Mouse (Mus musculus) gastrocnemius, postnatal 14 days (tissue): ENCODE results near the gene Nos2. TPM values are rescaled to one million over a fixed set of nuclear protein-coding genes. Genes with fewer than 3 reads are reported as not detected.
A peak's percentile ranks its signal among the peaks of the same experiment; 100 is the strongest.

Source experiments
- DNase-seq: peaks from one replicate; pipeline ENCODE4 v3.0.0; 2021; ENCODE audit warnings: mixed read lengths
- intact Hi-C: fragments of 180-260 bp; cut with DNase I; formaldehyde crosslinking; loops from one replicate; pipeline ENCODE4 v1.15.1; 2025; ENCODE audit warnings: low total_unique reads
- total RNA-seq, 2 experiments: library from RNA; stranded (reverse); gene quantifications; 2 replicates each; pipeline ENCODE4 v1.2.3; 2021

Nos2 gene
- total RNA-seq, 2 experiments from 2014 or later: 3.6 to 4.7 TPM

DNA sequence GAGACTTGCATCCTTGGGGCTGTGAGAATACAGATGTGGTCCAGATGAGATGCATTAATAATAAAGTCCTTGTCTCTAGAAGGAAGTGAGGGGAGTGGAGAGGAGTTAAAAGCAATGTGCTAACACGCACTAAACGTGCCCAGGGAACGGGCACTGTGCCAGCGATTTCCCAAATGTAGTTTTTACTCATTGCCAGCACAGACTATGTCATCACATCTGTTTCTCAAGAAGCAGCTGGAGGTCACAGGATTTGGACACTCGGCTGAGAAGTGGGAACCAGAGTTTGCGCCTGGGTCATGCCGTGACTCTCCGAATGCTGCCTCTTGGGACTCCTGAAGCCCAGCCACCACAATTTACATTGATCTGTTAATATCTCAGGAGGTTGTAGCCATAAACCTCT, 29.8 kb downstream of the Nos2 start:
- intact Hi-C loops: loop anchor here (5.0 kb wide), 1 partner anchor 93 kb away; no protein-coding TSS in a partner anchor
- no peak for DNase-seq

GRCm38 (mm10) chr11:78952467-78952866, 31.9 kb downstream of the Nos2 start:
- DNase-seq: peak; percentile 36
- intact Hi-C loops: loop anchor here (5.0 kb wide), 1 partner anchor 95 kb away; no protein-coding TSS in a partner anchor

DNA sequence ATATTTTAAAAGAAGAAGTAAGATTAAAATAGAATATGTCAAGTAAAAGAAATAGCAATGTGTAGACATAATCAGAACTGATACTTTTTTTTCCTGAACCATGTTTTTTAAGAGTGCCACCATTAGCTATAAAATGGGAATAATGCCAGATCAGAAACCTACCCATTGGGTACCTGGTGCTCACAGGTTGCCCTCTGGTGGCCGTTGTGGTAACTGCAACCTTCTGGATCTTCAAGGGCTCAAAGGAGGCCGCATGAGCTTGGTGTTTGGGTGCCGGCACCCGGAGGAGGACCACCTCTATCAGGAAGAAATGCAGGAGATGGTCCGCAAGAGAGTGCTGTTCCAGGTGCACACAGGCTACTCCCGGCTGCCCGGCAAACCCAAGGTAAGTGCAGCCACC, 35.7 kb downstream of the Nos2 start:
- DNase-seq: peak; percentile 69
- intact Hi-C loops: loop anchor here (5.0 kb wide), 1 partner anchor 114 kb away; no protein-coding TSS in a partner anchor

DNA sequence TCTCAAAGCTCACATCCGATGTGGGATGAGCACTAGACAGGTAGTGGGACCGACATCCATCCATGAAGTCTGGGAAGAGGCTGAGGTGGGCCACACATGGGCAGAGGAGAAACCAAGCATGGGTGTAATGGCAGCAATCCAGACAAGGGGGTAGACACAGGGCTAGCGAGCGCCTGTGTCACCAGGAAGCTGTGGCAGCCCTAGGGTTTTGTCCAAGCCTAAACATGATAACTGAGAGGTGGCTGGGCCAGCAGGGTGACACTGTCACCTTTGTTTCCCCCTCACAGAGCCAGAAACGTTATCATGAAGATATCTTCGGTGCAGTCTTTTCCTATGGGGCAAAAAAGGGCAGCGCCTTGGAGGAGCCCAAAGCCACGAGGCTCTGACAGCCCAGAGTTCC, 38.8 kb downstream of the Nos2 start:
- intact Hi-C loops: loop anchor here (5.0 kb wide), 1 partner anchor 117 kb away; no protein-coding TSS in a partner anchor
- DNase-seq: no peak

DNA sequence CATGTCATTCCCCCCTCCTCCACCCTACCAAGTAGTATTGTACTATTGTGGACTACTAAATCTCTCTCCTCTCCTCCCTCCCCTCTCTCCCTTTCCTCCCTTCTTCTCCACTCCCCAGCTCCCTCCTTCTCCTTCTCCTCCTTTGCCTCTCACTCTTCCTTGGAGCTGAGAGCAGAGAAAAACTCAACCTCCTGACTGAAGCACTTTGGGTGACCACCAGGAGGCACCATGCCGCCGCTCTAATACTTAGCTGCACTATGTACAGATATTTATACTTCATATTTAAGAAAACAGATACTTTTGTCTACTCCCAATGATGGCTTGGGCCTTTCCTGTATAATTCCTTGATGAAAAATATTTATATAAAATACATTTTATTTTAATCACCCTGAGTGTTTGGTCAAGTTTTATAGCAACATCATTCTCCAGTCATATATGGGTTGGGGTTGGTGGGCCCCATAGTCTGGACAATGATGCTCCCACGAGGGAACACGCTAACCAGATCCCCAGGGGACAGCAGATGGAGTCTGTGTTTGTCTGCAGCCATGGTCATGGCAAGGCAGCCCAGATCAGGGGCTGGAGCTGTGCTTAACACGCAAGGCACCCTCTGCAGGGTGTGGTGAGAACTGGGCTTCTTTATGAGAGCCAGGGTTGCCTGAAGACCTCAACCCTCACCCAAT, 39.4 kb downstream of the Nos2 start:
- intact Hi-C loops: loop anchor here (5.0 kb wide), 1 partner anchor 118 kb away; no protein-coding TSS in a partner anchor

GRCm38 (mm10) chr11:78961221-78961620, 40.6 kb downstream of the Nos2 start:
- DNase-seq: no peak
- intact Hi-C loops: no loop called here

More for the DNA sequence above, 39.4 kb downstream of the Nos2 start:
- no peak for DNase-seq

GRCm38 (mm10) chr11:78967371-78967770, 46.8 kb downstream of the Nos2 start:
- DNase-seq: peak; percentile 59
- intact Hi-C loops: loop anchor here (5.0 kb wide), 2 partner anchors 50 to 245 kb away; no protein-coding TSS in a partner anchor

DNA sequence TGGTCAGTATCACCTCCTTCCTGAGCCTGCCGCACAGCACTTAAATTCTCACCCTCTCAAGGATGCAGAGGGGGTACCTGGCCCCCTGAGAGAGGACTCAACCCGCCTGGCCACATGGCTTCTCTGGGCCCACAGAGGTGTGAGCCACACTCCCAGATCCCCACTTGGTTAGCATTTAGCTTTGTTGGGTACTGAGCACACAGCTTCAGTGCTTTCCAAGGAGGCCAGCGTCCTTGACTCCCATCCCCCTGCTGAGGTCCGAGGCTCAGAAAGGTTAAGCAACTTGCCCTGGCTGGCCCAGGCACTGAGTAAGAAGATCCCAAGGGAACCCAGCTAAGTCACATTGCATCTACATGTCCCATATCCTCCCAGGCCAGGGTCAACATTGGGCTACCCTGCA, 47.5 kb downstream of the Nos2 start:
- DNase-seq: peak; percentile 3
- intact Hi-C loops: loop anchor here (5.0 kb wide), 2 partner anchors 49 to 244 kb away; no protein-coding TSS in a partner anchor

- DNase-seq: no peak
- intact Hi-C loops: no loop called here
Observed at GRCm38 (mm10) chr11:78971096-78971495, 50.5 kb downstream of the Nos2 start.

GRCm38 (mm10) chr11:78971746-78972145, 51.2 kb downstream of the Nos2 start:
- intact Hi-C loops: no loop called here
- no peak for DNase-seq

DNA sequence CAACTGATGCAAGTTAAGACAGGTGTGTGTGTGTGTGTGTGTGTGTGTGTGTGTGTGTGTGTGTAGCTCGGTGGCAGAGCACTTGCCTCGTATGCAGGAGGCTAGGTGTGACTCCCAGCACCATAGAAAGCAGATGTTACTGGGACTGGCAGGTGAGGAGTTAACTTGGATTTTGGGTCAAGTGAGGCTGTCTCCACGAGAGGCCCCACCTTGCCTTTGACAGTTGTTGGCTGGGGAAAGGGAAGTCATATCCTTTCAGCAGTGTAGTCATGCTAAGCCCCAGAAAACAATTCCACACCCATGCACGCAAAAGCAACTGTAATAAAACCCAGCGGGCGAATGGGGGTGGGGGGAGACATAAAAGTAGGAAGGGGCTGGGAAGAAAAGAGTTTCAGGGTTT, 51.7 kb downstream of the Nos2 start:
- intact Hi-C loops: no loop called here
- no peak for DNase-seq

DNA sequence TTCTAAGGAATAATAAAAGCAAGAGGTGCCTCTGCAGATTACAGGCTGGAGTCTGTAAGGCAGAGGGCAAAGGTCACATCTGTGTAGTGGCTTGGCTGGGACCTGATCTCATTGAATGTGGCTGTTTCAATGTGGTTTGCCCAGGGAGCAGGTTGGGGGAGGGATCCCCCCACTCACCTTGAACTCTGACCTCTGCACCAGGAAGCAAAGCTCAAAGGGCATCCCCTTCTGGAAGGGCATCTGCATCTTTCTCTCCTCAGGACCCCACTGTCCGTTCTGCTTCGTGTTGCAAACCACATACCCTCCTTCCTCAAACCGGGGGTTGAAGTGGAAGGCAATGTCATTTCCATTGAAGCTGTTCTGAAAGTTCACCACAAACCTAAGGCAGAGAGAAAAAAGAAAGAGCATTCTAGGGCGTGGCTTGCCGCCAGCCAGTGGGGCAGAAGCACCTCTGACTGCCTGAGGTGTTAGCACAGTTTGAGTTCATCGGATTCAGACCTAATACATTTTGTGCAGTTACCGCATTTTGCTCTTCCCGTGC, 52.3 kb downstream of the Nos2 start:
- DNase-seq: no peak
- intact Hi-C loops: no loop called here

- intact Hi-C loops: no loop called here
- DNase-seq: peak; percentile 68
Observed at GRCm38 (mm10) chr11:78973381-78974150, 53.0 kb downstream of the Nos2 start.

DNA sequence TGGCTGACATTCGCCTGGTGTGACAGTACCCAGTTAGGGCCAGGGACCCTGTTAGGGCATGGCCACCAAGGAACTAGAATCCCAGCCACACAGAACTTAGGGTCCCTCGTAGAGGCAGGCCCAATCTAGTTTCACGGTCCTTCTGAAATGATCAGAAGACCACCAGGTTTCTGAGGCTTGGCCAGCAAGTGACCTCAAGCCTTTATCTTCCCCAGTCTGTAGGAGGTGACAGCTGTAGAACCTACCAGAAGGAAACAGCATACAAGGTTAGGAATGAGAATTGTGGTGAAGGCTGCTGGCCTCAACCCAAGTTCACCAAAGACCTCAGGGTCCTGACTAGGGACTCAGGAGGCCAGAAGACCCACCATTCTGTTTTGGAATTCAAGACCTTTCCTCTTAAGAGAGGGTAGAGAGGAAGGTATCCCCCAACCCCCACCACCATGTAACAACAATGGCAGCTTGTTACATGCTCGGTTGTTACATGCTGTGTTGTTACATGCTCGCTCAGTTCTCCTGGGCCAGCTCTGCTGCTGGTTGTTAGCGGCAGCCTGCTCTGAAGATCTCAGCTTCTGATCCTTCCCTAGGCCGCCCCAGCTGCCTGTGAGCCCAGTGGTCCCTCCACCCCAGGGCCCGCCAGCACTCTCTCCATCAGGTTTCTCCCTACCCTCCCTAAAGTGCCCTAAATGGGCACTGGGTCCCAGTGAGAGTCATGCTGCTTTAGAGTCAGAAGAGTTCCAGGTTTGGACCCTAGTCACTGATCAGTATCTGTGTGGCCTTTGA, 56.3 kb downstream of the Nos2 start:
- DNase-seq: no peak
- intact Hi-C loops: no loop called here

- DNase-seq: no peak
- intact Hi-C loops: no loop called here
Observed at GRCm38 (mm10) chr11:78978176-78979019, 57.8 kb downstream of the Nos2 start.

DNA sequence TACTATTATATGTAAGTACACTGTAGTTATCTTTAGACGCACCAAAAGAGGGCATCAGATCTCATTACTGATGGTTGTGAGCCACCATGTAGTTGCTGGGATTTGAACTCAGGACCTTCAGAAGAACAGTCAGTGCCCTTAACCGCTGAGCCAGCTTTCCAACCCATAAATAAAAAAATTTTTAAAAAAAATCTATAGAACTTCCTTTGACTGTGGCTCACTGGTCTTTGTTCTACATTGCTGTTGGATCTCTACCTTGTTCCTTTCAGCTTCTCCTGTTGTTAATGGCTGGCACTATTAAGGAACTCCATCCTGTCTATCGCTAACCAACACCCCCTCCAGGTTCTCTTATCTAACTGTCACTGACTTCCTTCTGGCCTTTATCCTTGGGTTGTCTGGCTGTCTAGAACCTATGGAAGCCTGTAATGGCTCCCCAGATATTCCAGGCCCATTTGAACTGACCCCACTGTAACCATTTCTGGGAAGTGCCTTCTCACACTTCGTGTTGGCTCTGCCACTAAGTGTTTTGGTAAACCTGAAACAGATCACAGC, 59.6 kb downstream of the Nos2 start:
- DNase-seq: no peak
- intact Hi-C loops: no loop called here

GRCm38 (mm10) chr11:78982042-78982441, 61.5 kb downstream of the Nos2 start:
- DNase-seq: no peak
- intact Hi-C loops: no loop called here

DNA sequence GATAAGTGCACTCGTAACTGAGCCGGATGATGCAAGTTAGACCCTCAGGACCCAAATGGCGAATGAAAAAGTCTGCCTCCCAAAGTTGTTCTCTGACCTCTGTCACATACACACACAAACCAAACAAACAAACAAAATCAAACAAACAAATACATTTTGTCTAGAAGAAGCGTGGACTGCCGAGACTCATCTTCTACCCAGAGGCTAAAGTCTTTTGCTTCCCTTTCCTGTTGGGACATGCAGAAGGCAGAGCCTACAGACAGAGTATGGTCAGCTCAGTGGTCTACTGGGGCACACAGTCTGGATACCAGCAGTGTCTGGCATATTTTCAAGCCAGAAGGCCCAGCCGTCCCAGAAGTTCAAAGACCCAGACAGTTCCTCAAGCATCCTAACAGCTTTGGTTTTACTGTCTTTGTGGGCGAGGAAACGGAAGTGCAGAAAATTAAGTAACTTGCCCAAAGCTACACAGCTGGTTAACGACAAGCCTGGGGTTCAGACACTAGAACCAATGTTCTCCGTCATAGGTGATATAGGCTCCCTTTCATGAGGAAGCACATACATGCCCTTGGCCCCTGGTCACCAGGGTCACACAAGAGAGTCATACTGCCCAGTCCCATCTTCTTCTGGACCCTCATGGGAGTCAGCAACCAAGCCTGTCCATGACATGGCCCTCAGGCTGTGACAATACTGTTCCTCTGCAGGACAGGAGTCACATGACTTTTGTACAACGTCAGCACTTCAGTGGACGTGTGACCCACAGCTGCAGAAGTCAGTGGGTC, 62.1 kb downstream of the Nos2 start:
- intact Hi-C loops: no loop called here

More for the DNA sequence above, 62.1 kb downstream of the Nos2 start:
- no peak for DNase-seq
